Mouse (Mus musculus) ovary, adult 18-20 months (tissue): ENCODE measurements at regions not wholly inside any gene's neighbourhood (a gene's known extent, or its start where the extent isn't known, plus 50 kb on each side); places are given as distances from the start of the nearest gene placed in this dataset.

Experiments
- DNase-seq: peaks from one replicate; pipeline ENCODE4 v3.0.0; 2022; ENCODE audit warnings: low spot score, mixed read lengths

GRCm38 (mm10) chr10:37275857-37276256 lies 137.1 kb upstream of the Marcks start:
- no peak for DNase-seq

GRCm38 (mm10) chr10:37275271-37275670 lies 136.6 kb upstream of the Marcks start:
- DNase-seq: no peak

GRCm38 (mm10) chr10:37271967-37272366 lies 133.2 kb upstream of the Marcks start:
- no peak for DNase-seq

- no peak for DNase-seq
Measured at GRCm38 (mm10) chr10:37270236-37271000, 131.7 kb upstream of the Marcks start.

- DNase-seq: no peak
Measured at GRCm38 (mm10) chr10:37266909-37267308, 128.2 kb upstream of the Marcks start.

- no peak for DNase-seq
Measured at GRCm38 (mm10) chr10:37260791-37261488, 122.2 kb upstream of the Marcks start.

GRCm38 (mm10) chr10:37259186-37259585 lies 120.5 kb upstream of the Marcks start:
- DNase-seq: no peak

GRCm38 (mm10) chr10:37257544-37257943 lies 118.8 kb upstream of the Marcks start:
- DNase-seq: no peak

GRCm38 (mm10) chr10:37250934-37251521 lies 112.3 kb upstream of the Marcks start:
- no peak for DNase-seq

GRCm38 (mm10) chr10:37250157-37250556 lies 111.4 kb upstream of the Marcks start:
- DNase-seq: peak; percentile 52

- no peak for DNase-seq
Measured at GRCm38 (mm10) chr10:37249511-37249910, 110.8 kb upstream of the Marcks start.

GRCm38 (mm10) chr10:37247121-37247520 lies 108.4 kb upstream of the Marcks start:
- DNase-seq: no peak

GRCm38 (mm10) chr10:37243136-37243535 lies 104.4 kb upstream of the Marcks start:
- DNase-seq: no peak

- DNase-seq: no peak
Measured at GRCm38 (mm10) chr10:37241821-37242263, 103.1 kb upstream of the Marcks start.

GRCm38 (mm10) chr10:37240634-37241033 lies 101.9 kb upstream of the Marcks start:
- no peak for DNase-seq

GRCm38 (mm10) chr10:37240201-37240600 lies 101.5 kb upstream of the Marcks start:
- DNase-seq: no peak

GRCm38 (mm10) chr10:37236001-37236822 lies 97.5 kb upstream of the Marcks start:
- DNase-seq: no peak

- DNase-seq: peak; percentile 20
Measured at GRCm38 (mm10) chr10:37231936-37232556, 93.3 kb upstream of the Marcks start.

GRCm38 (mm10) chr10:37231159-37231558 lies 92.4 kb upstream of the Marcks start:
- no peak for DNase-seq

- no peak for DNase-seq
Measured at GRCm38 (mm10) chr10:37227889-37228288, 89.2 kb upstream of the Marcks start.

- DNase-seq: no peak
Measured at GRCm38 (mm10) chr10:37221730-37222129, 83.0 kb upstream of the Marcks start.

- no peak for DNase-seq
Measured at GRCm38 (mm10) chr10:37220434-37220833, 81.7 kb upstream of the Marcks start.
